Mouse (Mus musculus): Measurements from ENCODE around the gene Rassf2.

The Rassf2 gene

GRCm38 (mm10) chr2:132035470-132035835 is 5.4 kb upstream of the Rassf2 start:
- in situ Hi-C loops (cut with MboI; ENCODE audit: low sequenced_read_pairs): no loop called here

- in situ Hi-C loops (cut with MboI; ENCODE audit: low sequenced_read_pairs): no loop called here
These were observed 4.8 kb upstream of the Rassf2 start for GRCm38 (mm10) chr2:132034590-132035469.

- in situ Hi-C loops (cut with MboI; ENCODE audit: low sequenced_read_pairs): no loop called here
These were observed 1.5 kb upstream of the Rassf2 start for GRCm38 (mm10) chr2:132031364-132032095.

GRCm38 (mm10) chr2:132030418-132031363 is 633 bp upstream of the Rassf2 start:
- in situ Hi-C loops (cut with MboI; ENCODE audit: low sequenced_read_pairs): no loop called here

GRCm38 (mm10) chr2:132028894-132029605 is 1.0 kb downstream of the Rassf2 start:
- in situ Hi-C loops (cut with MboI; ENCODE audit: low sequenced_read_pairs): no loop called here

- in situ Hi-C loops (cut with MboI; ENCODE audit: low sequenced_read_pairs): no loop called here
These were observed 2.0 kb downstream of the Rassf2 start for GRCm38 (mm10) chr2:132028107-132028506.

- in situ Hi-C loops (cut with MboI; ENCODE audit: low sequenced_read_pairs): no loop called here
These were observed 2.7 kb downstream of the Rassf2 start for GRCm38 (mm10) chr2:132027366-132027765.

- in situ Hi-C loops (cut with MboI; ENCODE audit: low sequenced_read_pairs): no loop called here
These were observed 6.0 kb downstream of the Rassf2 start for GRCm38 (mm10) chr2:132024028-132024427.

GRCm38 (mm10) chr2:132022621-132023020 is 7.4 kb downstream of the Rassf2 start:
- in situ Hi-C loops (cut with MboI; ENCODE audit: low sequenced_read_pairs): no loop called here

- in situ Hi-C loops (cut with MboI; ENCODE audit: low sequenced_read_pairs): no loop called here
These were observed 8.4 kb downstream of the Rassf2 start for GRCm38 (mm10) chr2:132021616-132022015.

- in situ Hi-C loops (cut with MboI; ENCODE audit: low sequenced_read_pairs): no loop called here
These were observed 9.0 kb downstream of the Rassf2 start for GRCm38 (mm10) chr2:132020991-132021541.

- in situ Hi-C loops (cut with MboI; ENCODE audit: low sequenced_read_pairs): no loop called here
These were observed 9.6 kb downstream of the Rassf2 start for GRCm38 (mm10) chr2:132020420-132020819.

- in situ Hi-C loops (cut with MboI; ENCODE audit: low sequenced_read_pairs): no loop called here
These were observed 10.7 kb downstream of the Rassf2 start for GRCm38 (mm10) chr2:132019372-132019811.

- in situ Hi-C loops (cut with MboI; ENCODE audit: low sequenced_read_pairs): no loop called here
These were observed 11.9 kb downstream of the Rassf2 start for GRCm38 (mm10) chr2:132018156-132018555.

GRCm38 (mm10) chr2:132017611-132018010 is 12.4 kb downstream of the Rassf2 start:
- in situ Hi-C loops (cut with MboI; ENCODE audit: low sequenced_read_pairs): no loop called here

GRCm38 (mm10) chr2:132016034-132016433 is 14.0 kb downstream of the Rassf2 start:
- in situ Hi-C loops (cut with MboI; ENCODE audit: low sequenced_read_pairs): no loop called here

GRCm38 (mm10) chr2:132013152-132013551 is 16.9 kb downstream of the Rassf2 start:
- in situ Hi-C loops (cut with MboI; ENCODE audit: low sequenced_read_pairs): no loop called here

- in situ Hi-C loops (cut with MboI; ENCODE audit: low sequenced_read_pairs): no loop called here
These were observed 19.3 kb downstream of the Rassf2 start for GRCm38 (mm10) chr2:132010781-132011180.

- in situ Hi-C loops (cut with MboI; ENCODE audit: low sequenced_read_pairs): no loop called here
These were observed 21.9 kb downstream of the Rassf2 start for GRCm38 (mm10) chr2:132008186-132008585.

- in situ Hi-C loops (cut with MboI; ENCODE audit: low sequenced_read_pairs): no loop called here
These were observed 22.6 kb downstream of the Rassf2 start for GRCm38 (mm10) chr2:132007475-132007819.

Measured in CH12F3 (cell line).